In genomic region chr9:57805087-57805737, GRCm38 (mm10) we compare ENCODE assay signal across 14 mouse cellular contexts. TPM values are rescaled to one million over a fixed set of nuclear protein-coding genes. Genes with fewer than 3 reads are reported as not detected.
DNase-seq lines count a peak whose midpoint lies in the region; ATAC-seq and TF ChIP-seq lines count a peak whose summit lies in the region.
"Had no signal": no experiment of that assay in that cellular context is flagged by ENCODE, and none has a peak within 500 bp of the region (broad histone marks: within the 10 kb centered on the region; RNA-seq: fewer than 3 reads in every experiment).

No protein-coding gene starts in this region.

- DNase-seq in heart, postnatal 25 days (ENCODE audit: low spot score): no peak
- peak; percentile 11 for DNase-seq in lung, postnatal 0 days (ENCODE audit: low spot score)
- DNase-seq in lung, adult 18-20 months: no peak
- DNase-seq in cerebellum, postnatal 25 days: no peak
- DNase-seq in layer of hippocampus, adult 8-10 months (ENCODE audit: low spot score in 2 of 2): no peak
- no peak for DNase-seq in right cerebral cortex, postnatal 4 days
- DNase-seq: adrenal gland, postnatal 14 days; cerebellum, adult 9-11 months had no signal

- 38% methylated on average over 10 of the region's 10 CpGs for WGBS in heart, embryonic 11.5 days (ENCODE audit: insufficient replicate concordance)
- 48% methylated on average over 10 of the region's 10 CpGs for WGBS in lung, postnatal 0 days

- H3K9me3 ChIP-seq in heart, embryonic 11.5 days (replicated peaks; ENCODE audit: control insufficient read depth, low read length): no peaks in the 10 kb centered on the region
- no peaks in the 10 kb centered on the region for H3K9me3 ChIP-seq in lung, postnatal 0 days (ENCODE audit: low read length)
- H3K9me3 ChIP-seq: heart, embryonic 15.5 days; limb, embryonic 10.5 days; lung, embryonic 15.5 days had no signal

- H3K4me1 ChIP-seq in heart, embryonic 11.5 days (ENCODE audit: control insufficient read depth, insufficient read depth, low read length): peaks cover 84% of the 10 kb centered on the region
- no peaks in the 10 kb centered on the region for H3K4me1 ChIP-seq in lung, postnatal 0 days (ENCODE audit: insufficient read depth, low read depth, low read length)
- peaks cover 8% of the 10 kb centered on the region for H3K4me1 ChIP-seq in embryonic fibroblast, embryonic 13.5 days (ENCODE audit: control insufficient read depth, insufficient read depth, low read length)

- H3K36me3 ChIP-seq in heart, embryonic 11.5 days (ENCODE audit: control insufficient read depth, insufficient read depth, low read length): no peaks in the 10 kb centered on the region; the same call in 1 of the 2 replicates
- no peaks in the 10 kb centered on the region for H3K36me3 ChIP-seq in lung, postnatal 0 days (ENCODE audit: insufficient read depth, low read length)
- H3K36me3 ChIP-seq: heart, embryonic 15.5 days; lung, embryonic 15.5 days had no signal

- intact Hi-C loops in heart, postnatal 25 days (cut with DNase I): no loop called here

- no peak for ATAC-seq in heart, embryonic 11.5 days (replicated peaks; ENCODE audit: insufficient number of reproducible peaks, low FRiP score, low TSS enrichment)
- no peak for ATAC-seq in lung, postnatal 0 days
- ATAC-seq: CD4-positive, CD25-positive, alpha-beta regulatory T cell, adult 4 months had no signal

- H3K27me3 ChIP-seq in heart, embryonic 11.5 days (ENCODE audit: control insufficient read depth, insufficient read depth, low read length): no peaks in the 10 kb centered on the region
- no peaks in the 10 kb centered on the region for H3K27me3 ChIP-seq in lung, postnatal 0 days (replicated peaks; ENCODE audit: insufficient read depth, low read length)
- H3K27me3 ChIP-seq: heart, embryonic 15.5 days; lung, embryonic 15.5 days had no signal

- no peak overlapping the region for H3K9ac ChIP-seq in heart, embryonic 11.5 days (ENCODE audit: low read depth, low read length)
- no peak overlapping the region for H3K9ac ChIP-seq in lung, postnatal 0 days (replicated peaks; ENCODE audit: low read depth)
- H3K9ac ChIP-seq: heart, embryonic 15.5 days; lung, embryonic 15.5 days had no signal

- no peak for TF ChIP-seq EP300 in lung, postnatal 0 days (IDR thresholded peaks at IDR 0.05)

- no peak for TF ChIP-seq CTCF in lung, postnatal 0 days (IDR thresholded peaks at IDR 0.05)
- no peak for TF ChIP-seq CTCF in embryonic fibroblast, embryonic 13.5 days (IDR thresholded peaks at IDR 0.05; ENCODE audit: borderline replicate concordance, insufficient read depth, low read length)

- no peak overlapping the region for H3K4me3 ChIP-seq in heart, embryonic 11.5 days (ENCODE audit: low read depth, low read length)
- H3K4me3 ChIP-seq in lung, postnatal 0 days (ENCODE audit: low read depth, low read length): no peak overlapping the region
- H3K4me3 ChIP-seq in embryonic fibroblast, embryonic 13.5 days (ENCODE audit: insufficient read depth, low read length): no peak overlapping the region
- H3K4me3 ChIP-seq: heart, embryonic 15.5 days; limb, embryonic 10.5 days; lung, embryonic 15.5 days had no signal

- no peak for TF ChIP-seq POLR2A in embryonic fibroblast, embryonic 13.5 days (IDR thresholded peaks at IDR 0.05; ENCODE audit: low read depth, low read length)

- peak overlapping the region; percentile 6; the same call in 1 of the 2 replicates for H3K27ac ChIP-seq in heart, embryonic 11.5 days (ENCODE audit: low read depth, low read length)
- H3K27ac ChIP-seq in lung, postnatal 0 days (ENCODE audit: low read length): no peak overlapping the region
- peak overlapping the region; percentile 79; the same call in 1 of the 2 replicates for H3K27ac ChIP-seq in embryonic fibroblast, embryonic 13.5 days (ENCODE audit: insufficient read depth, low read length)
- H3K27ac ChIP-seq: heart, embryonic 15.5 days; lung, embryonic 15.5 days had no signal

- H3K4me2 ChIP-seq in heart, embryonic 11.5 days: no peak overlapping the region
- no peak overlapping the region for H3K4me2 ChIP-seq in lung, postnatal 0 days (replicated peaks; ENCODE audit: low read depth, low read length)
- H3K4me2 ChIP-seq: heart, embryonic 15.5 days; lung, embryonic 15.5 days had no signal

RNA-seq across cellular contexts. Expression of gene Arid3b, which starts 31.4 kb away (rescaled TPM):
- 28.0 and 31.7 TPM in 2 replicates for polyA plus RNA-seq in heart, embryonic 11.5 days (2014; fragmentation: Nextera tagmentation; extraction: Ambion mirVana)
- total RNA-seq in heart, postnatal 25 days (2021): 1 to 10 TPM; 2.9 to 5.7 TPM
- 5.8 and 6.2 TPM in 2 replicates for polyA plus RNA-seq in lung, postnatal 0 days (2015; fragmentation: Nextera tagmentation; extraction: Ambion mirVana)
- 4.2 and 4.5 TPM in 2 replicates for polyA plus RNA-seq in embryonic fibroblast, embryonic 13.5 days (2011; ENCODE audit: insufficient read length, low read depth, missing spikeins)
- 10 to 100 TPM in 1 of 4 experiments, 1 to 10 TPM in 3; 7.5 to 11.5 (median 7.7) TPM for total RNA-seq in layer of hippocampus, adult 8-10 months (2022)

RNA-seq across cellular contexts. Expression of gene Clk3, which starts 39.6 kb away (rescaled TPM):
- 64.2 and 73.5 TPM in 2 replicates for polyA plus RNA-seq in heart, embryonic 11.5 days (2014; fragmentation: Nextera tagmentation; extraction: Ambion mirVana)
- 10 to 100 TPM; 27.6 to 29.2 TPM for total RNA-seq in heart, postnatal 25 days (2021)
- 65.1 and 65.5 TPM in 2 replicates for polyA plus RNA-seq in lung, postnatal 0 days (2015; fragmentation: Nextera tagmentation; extraction: Ambion mirVana)
- 46.4 and 54.8 TPM in 2 replicates for polyA plus RNA-seq in embryonic fibroblast, embryonic 13.5 days (2011; ENCODE audit: insufficient read length, low read depth, missing spikeins)
- total RNA-seq in layer of hippocampus, adult 8-10 months (2022): 100 to 1,000 TPM in 1 of 4 experiments, 10 to 100 TPM in 3; 72.0 to 102 (median 84.5) TPM
